Mouse (Mus musculus) neural tube, embryonic 14.5 days (tissue): ENCODE data around the gene Slamf8. TPM values are rescaled to one million over a fixed set of nuclear protein-coding genes. Genes with fewer than 3 reads are reported as not detected.

Experiments used
- ATAC-seq: fragments of 200-750 bp; cut with Nextera tagmentation; 2 replicates; pipeline ENCODE4 v1.8.0; 2017; ENCODE audit warnings: low read depth, mild to moderate bottlenecking, moderate TSS enrichment, moderate library complexity
- H3K27ac ChIP-seq: fragments of 300-500 bp; sonication (generic); 2 replicates; pipeline ENCODE4 v1.5.1; 2014; ENCODE audit warnings: low read depth, mild to moderate bottlenecking, control low read depth, low read length, moderate library complexity, mixed read lengths
- H3K27me3 ChIP-seq: fragments of 300-500 bp; sonication (generic); 2 replicates; pipeline ENCODE4 v1.6.1; 2014; ENCODE audit warnings: low read length; ENCODE audit not compliant: control insufficient read depth, insufficient read depth
- H3K36me3 ChIP-seq: fragments of 300-500 bp; sonication (generic); 2 replicates; pipeline ENCODE4 v1.6.1; 2014; ENCODE audit warnings: low read length, mixed read lengths; ENCODE audit not compliant: control insufficient read depth, insufficient read depth
- H3K4me1 ChIP-seq: fragments of 300-500 bp; sonication (generic); 2 replicates; pipeline ENCODE4 v1.6.1; 2014; ENCODE audit warnings: low read length; ENCODE audit not compliant: control insufficient read depth, insufficient read depth
- H3K4me2 ChIP-seq: fragments of 300-500 bp; sonication (generic); 2 replicates; pipeline ENCODE4 v1.6.1; 2014; ENCODE audit warnings: mild to moderate bottlenecking, low read depth, low read length, control low read depth
- H3K4me3 ChIP-seq: fragments of 300-500 bp; sonication (generic); 2 replicates; pipeline ENCODE4 v1.5.1; 2014; ENCODE audit warnings: low read depth, low read length, control low read depth, mixed read lengths
- H3K9ac ChIP-seq: fragments of 300-500 bp; sonication (generic); replicated peaks from 2 replicates; pipeline ENCODE4 v1.6.1; 2014; ENCODE audit warnings: low read depth, mild to moderate bottlenecking, control low read depth, low read length, mixed read lengths
- H3K9me3 ChIP-seq: fragments of 300-500 bp; sonication (generic); 2 replicates; pipeline ENCODE4 v1.6.1; 2016; ENCODE audit warnings: low read length; ENCODE audit not compliant: control insufficient read depth
- WGBS: fragments of 180-500 bp; shearing (Covaris S2); extraction: QIAGEN DNeasy Blood & Tissue Kit; methylation state at CpG from one replicate; pipeline ENCODE4 v1.1.7; 2014; 5-methylcytosine and 5-hydroxymethylcytosine counted together
- polyA plus RNA-seq: library from polyadenylated mRNA; unstranded; fragments of >200 nt; fragmentation: Nextera tagmentation; extraction: Ambion mirVana; gene quantifications from 2 replicates; pipeline ENCODE4 v1.2.1, GENCODE M21; 2014

The Slamf8 gene
- polyA plus RNA-seq, 1 experiment from 2014 or later, result not detected

DNA sequence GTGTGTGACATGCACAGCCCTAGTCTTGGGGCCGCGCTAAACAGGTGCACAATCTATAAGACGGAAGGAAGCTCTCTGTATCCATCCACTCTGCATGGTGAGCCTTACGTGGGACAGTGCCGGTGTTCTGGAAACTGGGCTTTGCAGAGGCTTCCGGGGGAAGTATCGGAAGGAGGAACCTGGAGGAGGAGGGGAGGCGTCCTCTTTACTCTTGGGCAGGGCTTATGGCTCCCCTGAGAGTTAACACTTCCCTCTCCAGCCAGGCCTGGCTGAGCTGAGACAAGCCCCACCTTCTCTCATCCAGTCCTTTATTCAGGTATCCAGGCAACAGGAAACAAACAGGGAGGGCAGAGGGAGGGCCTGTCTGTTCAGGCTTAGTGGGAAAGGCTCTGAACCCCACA lies 39.8 kb downstream of the Slamf8 start:
- peak overlapping the region; percentile 28 for H3K4me3 ChIP-seq
- peak overlapping the region; percentile 53 for H3K4me2 ChIP-seq
- H3K27me3 ChIP-seq, result no peaks in the 10 kb centered on the region
- H3K36me3 ChIP-seq, result no peaks in the 10 kb centered on the region
- peak; percentile 88 for ATAC-seq
- H3K9me3 ChIP-seq, result no peaks in the 10 kb centered on the region
- H3K9ac ChIP-seq, result peak overlapping the region; percentile 53
- H3K27ac ChIP-seq, result no peak overlapping the region
- WGBS, result 1% methylated on average over 8 of the region's 8 CpGs
- H3K4me1 ChIP-seq, result peaks cover 8% of the 10 kb centered on the region; the same call in 1 of the 2 replicates

DNA sequence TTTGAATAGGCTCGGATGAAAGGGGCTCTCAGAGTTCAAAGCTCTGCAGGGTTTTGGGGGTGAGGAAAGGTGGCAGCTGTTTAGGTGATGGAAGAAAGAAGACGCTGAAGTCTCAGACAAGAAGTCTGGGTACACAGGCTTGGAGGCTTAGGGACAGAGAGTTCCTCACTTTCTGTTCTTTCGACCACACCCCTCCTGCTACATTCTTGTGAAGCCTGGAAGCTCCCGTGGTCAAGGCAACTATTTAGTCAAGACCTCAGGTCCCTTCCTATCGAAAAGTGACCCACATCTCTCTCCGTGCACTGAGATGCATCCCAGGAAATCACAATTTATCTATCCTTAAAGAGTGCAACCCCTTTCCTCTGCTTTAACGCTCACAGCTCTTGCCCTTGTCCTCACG lies 40.7 kb downstream of the Slamf8 start:
- peak overlapping the region; percentile 53 for H3K4me2 ChIP-seq
- H3K9ac ChIP-seq, result no peak overlapping the region
- no peaks in the 10 kb centered on the region for H3K9me3 ChIP-seq
- peak overlapping the region; percentile 28 for H3K4me3 ChIP-seq
- H3K27ac ChIP-seq, result no peak overlapping the region
- ATAC-seq, result no peak
- no peaks in the 10 kb centered on the region for H3K36me3 ChIP-seq
- 4% methylated on average over 8 of the region's 8 CpGs for WGBS
- H3K4me1 ChIP-seq, result peaks cover 8% of the 10 kb centered on the region; the same call in 1 of the 2 replicates
- H3K27me3 ChIP-seq, result no peaks in the 10 kb centered on the region

DNA sequence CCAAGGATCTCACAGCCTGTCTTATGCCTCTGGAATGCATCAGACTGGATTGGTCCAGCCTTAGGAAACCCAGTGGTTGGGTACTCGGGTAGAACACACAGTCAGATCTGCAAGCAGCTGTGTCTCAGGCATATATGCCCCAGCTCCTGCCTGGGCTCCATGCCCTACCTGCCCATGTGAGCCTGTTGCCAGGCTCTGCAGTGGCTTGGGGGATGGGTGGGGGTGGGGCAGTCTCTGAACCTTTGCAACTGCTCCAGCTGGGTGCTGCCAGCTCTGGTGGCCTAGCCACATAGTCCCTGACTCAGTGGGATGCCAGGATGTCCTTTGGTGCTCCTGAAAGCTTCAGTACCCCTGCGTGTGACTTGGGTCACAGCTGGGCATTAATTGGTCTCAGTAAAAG lies 41.1 kb downstream of the Slamf8 start:
- H3K27ac ChIP-seq, result no peak overlapping the region
- peaks cover 8% of the 10 kb centered on the region; the same call in 1 of the 2 replicates for H3K4me1 ChIP-seq
- no peak overlapping the region for H3K9ac ChIP-seq
- ATAC-seq, result no peak
- H3K4me3 ChIP-seq, result no peak overlapping the region
- no peaks in the 10 kb centered on the region for H3K36me3 ChIP-seq
- peak overlapping the region; percentile 53 for H3K4me2 ChIP-seq
- H3K9me3 ChIP-seq, result no peaks in the 10 kb centered on the region
- H3K27me3 ChIP-seq, result no peaks in the 10 kb centered on the region
- WGBS, result 16% methylated on average over 2 of the region's 2 CpGs

DNA sequence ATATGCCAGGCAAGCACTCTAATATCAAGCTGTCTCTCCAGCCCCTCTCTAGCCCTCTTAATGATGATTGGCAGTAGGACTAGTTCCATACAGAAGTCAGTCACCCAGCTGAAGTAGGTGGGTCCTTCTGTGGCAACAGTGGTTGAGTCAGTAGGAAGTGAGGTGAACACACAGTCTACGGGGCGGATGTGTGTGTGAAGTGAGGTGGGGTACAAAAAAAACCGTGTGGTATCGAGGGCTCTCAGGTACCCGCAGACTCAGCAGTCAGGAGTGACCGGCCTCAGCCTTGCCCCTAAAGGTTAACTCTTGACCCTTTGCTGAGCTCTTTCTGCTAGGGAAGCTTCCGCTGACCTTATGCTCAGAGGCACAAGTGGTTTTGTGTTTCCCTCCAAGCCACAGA lies 41.9 kb downstream of the Slamf8 start:
- Histone ChIP-seq H3K36me3 (no peaks in the 10 kb centered on the region), H3K27ac (no peak overlapping the region), H3K4me2 (no peak overlapping the region), H3K4me1 (peaks cover 8% of the 10 kb centered on the region; the same call in 1 of the 2 replicates), H3K9ac (no peak overlapping the region), H3K27me3 (no peaks in the 10 kb centered on the region), H3K9me3 (no peaks in the 10 kb centered on the region), H3K4me3 (no peak overlapping the region)
- WGBS, result 62% methylated on average over 7 of the region's 7 CpGs
- ATAC-seq, result no peak

DNA sequence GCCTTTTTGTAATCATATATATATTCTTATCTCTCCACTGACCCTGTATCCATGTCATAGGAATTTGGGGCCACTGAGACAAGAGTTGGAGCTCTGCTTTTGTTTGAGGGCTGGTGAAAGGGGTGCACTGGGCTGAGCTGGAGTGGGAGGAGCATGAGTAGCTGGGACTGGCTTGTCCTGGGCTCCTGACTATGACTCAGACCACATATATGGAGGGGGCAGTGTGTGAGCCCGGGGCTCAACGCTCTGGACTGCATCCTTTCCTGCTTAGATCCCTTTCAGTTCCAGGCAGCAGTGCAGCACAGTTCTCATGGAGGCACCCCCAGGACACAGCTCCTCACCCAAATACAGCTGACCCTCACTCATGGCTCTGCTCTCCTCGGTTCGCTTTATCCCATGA lies 44.3 kb downstream of the Slamf8 start:
- no peak overlapping the region for H3K4me2 ChIP-seq
- H3K9ac ChIP-seq, result no peak overlapping the region
- WGBS, result 93% methylated on average over 4 of the region's 4 CpGs
- H3K27me3 ChIP-seq, result no peaks in the 10 kb centered on the region
- no peak for ATAC-seq
- no peaks in the 10 kb centered on the region for H3K9me3 ChIP-seq
- H3K4me1 ChIP-seq, result peaks cover 7% of the 10 kb centered on the region; the same call in 1 of the 2 replicates
- no peak overlapping the region for H3K27ac ChIP-seq
- H3K36me3 ChIP-seq, result no peaks in the 10 kb centered on the region
- H3K4me3 ChIP-seq, result no peak overlapping the region

DNA sequence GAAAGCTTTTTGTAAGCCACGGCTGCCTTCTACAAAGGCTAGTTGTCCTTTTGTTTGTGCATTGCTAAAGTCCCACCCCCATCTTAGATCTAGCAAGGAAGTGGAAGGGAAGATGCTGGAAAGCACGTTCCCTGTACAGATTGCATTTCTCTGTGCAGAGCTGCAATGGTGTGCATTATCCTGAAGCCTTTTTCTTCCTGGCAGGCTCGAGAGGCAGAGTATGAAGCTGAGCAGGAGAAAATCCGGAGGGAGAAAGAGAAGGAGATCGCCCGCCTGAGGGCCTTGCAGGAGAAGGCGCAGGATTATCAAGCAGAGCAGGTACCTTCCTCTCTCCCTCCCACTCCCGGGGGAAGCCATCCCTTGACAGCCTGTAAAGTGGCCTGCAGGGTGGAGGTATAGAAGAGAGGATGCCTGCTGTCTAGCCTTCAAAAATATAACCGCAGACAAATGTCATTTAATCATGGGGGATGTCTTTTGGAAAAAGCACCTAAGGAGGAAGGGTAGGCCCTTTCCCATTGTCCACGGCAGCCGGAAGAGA lies 50.0 kb downstream of the Slamf8 start:
- no peaks in the 10 kb centered on the region for H3K27me3 ChIP-seq
- H3K4me3 ChIP-seq, result no peak overlapping the region
- no peaks in the 10 kb centered on the region for H3K36me3 ChIP-seq
- H3K9me3 ChIP-seq, result no peaks in the 10 kb centered on the region
- H3K4me2 ChIP-seq, result no peak overlapping the region
- no peak for ATAC-seq
- H3K4me1 ChIP-seq, result peaks cover 5% of the 10 kb centered on the region; the same call in 1 of the 2 replicates
- whole genome bisulfite sequencing, result 49% methylated on average over 11 of the region's 11 CpGs
- no peak overlapping the region for H3K9ac ChIP-seq
- H3K27ac ChIP-seq, result no peak overlapping the region

DNA sequence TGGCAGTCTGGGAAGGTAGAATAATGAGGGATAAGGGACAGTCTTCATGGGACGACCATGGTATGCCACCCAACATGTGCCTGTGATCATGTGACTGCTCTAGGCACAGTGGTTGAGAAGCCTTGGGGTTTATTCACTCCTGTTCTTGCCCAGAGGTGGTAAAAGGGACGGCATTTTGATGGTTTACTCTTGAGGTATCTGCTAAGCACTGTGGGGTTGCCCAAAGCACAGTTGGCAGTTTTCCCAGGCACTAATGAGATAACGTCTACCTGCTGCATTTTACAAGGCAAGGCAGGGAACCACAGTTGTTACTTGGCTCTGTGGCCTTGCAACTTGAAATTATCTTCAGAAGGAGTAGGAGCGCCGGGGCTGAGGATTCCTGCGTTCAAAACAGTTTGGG lies 50.5 kb downstream of the Slamf8 start:
- no peak; the same call in 1 of the 2 replicates for ATAC-seq
- Histone ChIP-seq H3K4me2 (no peak overlapping the region), H3K36me3 (no peaks in the 10 kb centered on the region), H3K27me3 (no peaks in the 10 kb centered on the region), H3K4me1 (peaks cover 5% of the 10 kb centered on the region; the same call in 1 of the 2 replicates), H3K9me3 (no peaks in the 10 kb centered on the region), H3K9ac (no peak overlapping the region), H3K4me3 (no peak overlapping the region), H3K27ac (no peak overlapping the region)
- 57% methylated on average over 6 of the region's 6 CpGs for WGBS

DNA sequence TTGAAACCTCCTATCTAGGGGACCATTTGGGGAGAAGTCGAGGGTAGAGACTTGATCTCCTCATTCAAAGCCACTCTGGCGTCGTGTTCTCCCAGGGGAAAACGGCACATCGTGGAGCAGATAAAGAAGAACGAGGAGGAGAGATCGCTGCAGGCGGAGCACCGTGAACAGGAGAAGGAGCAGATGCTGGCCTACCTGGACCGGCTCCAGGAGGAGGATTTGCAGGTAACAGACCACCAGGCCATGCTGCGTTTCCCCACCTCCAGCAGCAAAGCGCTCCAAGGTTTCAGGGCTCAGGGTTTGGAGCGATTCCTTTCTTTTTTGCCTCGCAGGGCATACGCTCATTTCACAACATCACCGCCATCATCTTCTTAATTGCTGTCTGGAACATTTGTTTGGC lies 55.3 kb downstream of the Slamf8 start:
- Histone ChIP-seq H3K4me3 (no peak overlapping the region), H3K4me2 (no peak overlapping the region), H3K9ac (no peak overlapping the region), H3K27me3 (no peaks in the 10 kb centered on the region), H3K36me3 (no peaks in the 10 kb centered on the region), H3K27ac (no peak overlapping the region; the same call in 1 of the 2 replicates), H3K4me1 (peaks cover 10% of the 10 kb centered on the region; the same call in 1 of the 2 replicates), H3K9me3 (no peaks in the 10 kb centered on the region)
- ATAC-seq, result no peak
- WGBS, result 64% methylated on average over 16 of the region's 16 CpGs

DNA sequence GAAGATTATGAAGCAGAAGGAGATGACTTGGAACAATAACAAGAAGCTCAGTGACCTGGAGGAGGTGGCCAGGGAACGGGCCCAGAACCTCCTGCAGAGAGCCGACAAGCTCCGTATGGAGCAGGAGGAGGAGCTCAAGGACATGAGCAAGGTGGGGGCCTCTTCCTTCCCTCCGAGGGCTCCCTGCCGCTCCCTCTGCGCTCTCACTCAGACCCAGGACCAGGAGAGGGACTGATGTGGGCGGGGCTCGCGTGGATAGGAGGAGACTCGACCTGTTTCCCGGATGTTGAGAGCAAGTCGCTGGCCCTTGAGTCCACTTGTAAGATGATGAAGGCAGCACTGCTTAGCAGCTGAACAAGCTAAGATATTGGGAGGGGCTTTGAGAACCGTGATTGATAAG lies 57.8 kb downstream of the Slamf8 start:
- Histone ChIP-seq H3K4me2 (peak overlapping the region; percentile 12; the same call in 1 of the 2 replicates), H3K27ac (no peak overlapping the region), H3K36me3 (no peaks in the 10 kb centered on the region), H3K27me3 (no peaks in the 10 kb centered on the region), H3K4me3 (no peak overlapping the region), H3K4me1 (peaks cover 7% of the 10 kb centered on the region; the same call in 1 of the 2 replicates), H3K9me3 (no peaks in the 10 kb centered on the region), H3K9ac (no peak overlapping the region)
- WGBS, result 5% methylated on average over 11 of the region's 13 CpGs
- ATAC-seq, result peak; percentile 18; the same call in 1 of the 2 replicates
